Mouse (Mus musculus) urinary bladder, adult 18-20 months (tissue): ENCODE results near the gene Taf1d.
"Not testable (repeated sequence)": the region's sequence is repeated elsewhere in the genome, so short reads cannot be mapped to it uniquely, and the experiment has no call there.

Experiments
- DNase-seq, 2 experiments: peaks; one replicate each; pipeline ENCODE4 v3.0.0; 2022; ENCODE audit warnings: low spot score in 2 of 2, mixed read lengths in 2 of 2

Taf1d gene

DNA sequence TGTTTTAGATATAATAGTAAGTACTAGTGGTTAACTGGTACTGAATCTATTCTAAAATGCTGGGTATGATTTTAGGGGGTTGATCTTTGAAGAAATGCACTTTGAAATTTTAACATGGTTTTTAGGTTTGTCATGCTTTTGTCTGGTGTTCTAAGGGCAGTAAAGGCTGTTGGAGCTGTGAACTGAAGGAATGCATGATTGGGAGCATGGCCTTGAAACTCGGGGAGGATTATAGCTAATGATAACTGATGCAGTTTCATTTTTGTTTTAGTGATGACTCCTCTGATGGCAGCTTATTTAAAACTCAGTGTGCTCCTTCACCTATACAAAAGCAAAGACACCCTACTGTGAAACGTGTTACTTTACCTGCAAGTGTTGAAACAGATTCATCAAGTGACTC lies 2.2 kb downstream of the Taf1d start:
- no peak for DNase-seq

DNA sequence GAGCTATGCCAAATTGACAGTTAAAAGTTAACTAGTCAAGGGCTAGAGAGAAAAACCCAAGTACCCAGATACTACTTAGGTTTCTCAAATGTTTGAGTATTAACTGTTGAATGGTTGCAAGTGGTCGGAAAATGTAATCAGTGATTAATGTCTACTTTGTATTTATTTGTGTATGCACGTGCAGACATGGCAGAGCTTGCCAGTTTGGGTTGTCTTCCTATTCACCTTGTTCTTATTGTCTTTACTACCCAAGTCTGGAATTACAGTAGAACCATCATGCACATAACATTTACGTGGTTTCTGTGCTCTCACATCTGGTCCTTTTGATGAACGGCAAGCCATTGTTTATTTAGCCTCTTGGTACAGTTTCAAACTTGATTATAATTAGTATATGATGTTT lies 3.4 kb downstream of the Taf1d start:
- no peak for DNase-seq

DNA sequence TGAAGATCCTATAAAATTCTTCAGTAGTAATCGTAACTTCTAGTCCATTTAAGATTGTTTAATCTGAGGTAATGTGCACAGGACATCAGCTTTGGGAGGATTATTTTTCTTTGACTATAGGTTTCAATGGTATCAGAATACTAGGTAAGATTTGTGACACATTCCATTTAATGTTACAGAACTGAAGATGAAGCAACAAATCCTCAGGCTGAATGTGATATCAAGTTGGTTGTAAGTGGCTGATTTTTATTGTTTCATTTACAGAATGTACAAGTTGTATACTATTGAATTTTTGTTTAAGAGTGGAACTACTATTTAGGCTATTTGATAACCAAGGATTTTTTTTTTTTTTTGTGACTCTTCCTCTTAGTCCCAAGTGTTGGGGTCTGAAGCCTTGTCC lies 4.2 kb downstream of the Taf1d start:
- DNase-seq, result no peak

DNA sequence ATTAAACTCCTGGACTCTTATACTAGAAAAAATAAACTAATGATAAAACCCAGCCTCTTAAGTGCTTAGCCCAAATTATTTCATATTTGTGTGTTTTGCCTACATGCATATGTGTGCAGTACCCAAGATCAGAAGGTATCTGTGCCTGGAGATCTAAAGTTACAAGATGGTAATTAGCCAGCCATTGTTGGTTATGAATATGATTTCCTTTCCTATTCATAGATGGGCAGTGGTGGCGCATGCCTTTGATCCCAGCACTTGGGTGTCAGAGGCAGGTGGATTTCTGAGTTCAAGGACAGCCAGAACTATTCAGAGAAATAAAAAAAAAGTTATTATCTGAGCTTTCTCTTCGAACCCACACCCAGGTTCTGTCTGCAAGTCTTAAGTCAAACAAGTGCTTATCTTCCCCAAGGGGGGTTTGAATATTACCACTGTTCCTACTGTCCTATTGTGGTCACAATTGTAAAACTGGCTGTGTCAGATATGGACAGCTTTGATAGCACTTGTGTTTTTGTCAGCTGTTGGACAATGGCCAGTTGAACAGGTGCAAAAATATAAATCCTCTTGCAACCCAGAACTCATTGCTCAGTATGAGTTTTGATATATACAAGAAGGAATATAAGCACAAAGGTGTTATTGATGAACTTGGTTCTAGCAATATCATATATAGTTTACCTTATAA lies 6.2 kb downstream of the Taf1d start:
- DNase-seq, result no peak

DNA sequence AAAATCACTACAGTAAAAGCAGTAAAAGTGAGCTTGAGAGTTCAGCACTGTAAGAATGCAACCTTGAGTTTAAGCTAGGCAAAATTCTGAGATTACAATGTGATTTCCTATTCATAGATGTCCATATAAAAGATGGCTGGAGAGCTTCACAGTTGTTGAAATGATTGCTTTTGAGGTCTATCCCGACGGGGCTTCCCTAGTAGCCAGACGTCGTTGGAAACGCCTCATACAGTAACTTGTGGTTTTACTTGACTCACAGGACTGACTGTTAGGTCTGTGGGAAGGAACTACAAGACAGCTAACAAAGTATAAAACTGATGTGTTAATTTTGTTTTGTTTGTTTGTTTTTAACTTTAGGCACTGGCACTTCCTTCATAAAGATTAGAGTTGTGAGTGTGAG lies 7.6 kb downstream of the Taf1d start:
- no peak for DNase-seq

DNA sequence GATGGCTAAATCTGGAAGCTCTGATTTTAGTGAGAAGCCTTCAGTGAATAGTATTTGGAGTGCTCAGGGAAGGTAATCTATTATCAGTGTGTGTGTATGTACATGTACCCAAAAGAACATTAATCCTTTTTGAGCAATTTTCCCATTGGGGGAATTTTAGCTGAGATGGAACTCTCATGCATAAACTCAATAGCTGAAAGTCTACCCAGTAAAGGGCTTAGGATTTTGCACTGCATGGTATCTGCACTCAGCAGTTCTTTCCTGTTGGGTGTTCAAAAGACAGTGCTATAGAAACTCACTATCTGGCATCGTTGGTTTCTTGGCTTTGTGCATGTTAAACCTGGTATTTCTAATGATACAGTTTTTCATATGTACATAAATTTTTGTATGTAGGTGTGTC lies 8.6 kb downstream of the Taf1d start:
- DNase-seq, result no peak

DNA sequence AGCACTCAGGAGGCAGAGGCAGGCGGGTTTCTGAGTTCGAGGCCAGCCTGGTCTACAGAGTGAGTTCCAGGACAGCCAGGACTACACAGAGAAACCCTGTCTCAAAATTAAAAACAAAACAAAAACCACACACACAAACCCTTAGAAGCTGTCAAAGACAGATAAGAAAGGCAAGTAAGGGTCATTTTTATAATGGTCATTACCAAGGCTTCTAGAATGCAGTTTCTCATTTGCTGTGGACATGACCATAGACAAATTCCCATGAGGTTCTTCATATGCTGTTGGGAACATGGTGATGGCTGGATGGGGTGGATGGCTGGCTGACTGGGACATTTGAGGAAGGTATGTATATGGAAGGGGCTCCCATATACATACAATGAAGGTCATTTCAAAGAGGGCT lies 10.3 kb downstream of the Taf1d start:
- not testable (repeated sequence) for DNase-seq

DNA sequence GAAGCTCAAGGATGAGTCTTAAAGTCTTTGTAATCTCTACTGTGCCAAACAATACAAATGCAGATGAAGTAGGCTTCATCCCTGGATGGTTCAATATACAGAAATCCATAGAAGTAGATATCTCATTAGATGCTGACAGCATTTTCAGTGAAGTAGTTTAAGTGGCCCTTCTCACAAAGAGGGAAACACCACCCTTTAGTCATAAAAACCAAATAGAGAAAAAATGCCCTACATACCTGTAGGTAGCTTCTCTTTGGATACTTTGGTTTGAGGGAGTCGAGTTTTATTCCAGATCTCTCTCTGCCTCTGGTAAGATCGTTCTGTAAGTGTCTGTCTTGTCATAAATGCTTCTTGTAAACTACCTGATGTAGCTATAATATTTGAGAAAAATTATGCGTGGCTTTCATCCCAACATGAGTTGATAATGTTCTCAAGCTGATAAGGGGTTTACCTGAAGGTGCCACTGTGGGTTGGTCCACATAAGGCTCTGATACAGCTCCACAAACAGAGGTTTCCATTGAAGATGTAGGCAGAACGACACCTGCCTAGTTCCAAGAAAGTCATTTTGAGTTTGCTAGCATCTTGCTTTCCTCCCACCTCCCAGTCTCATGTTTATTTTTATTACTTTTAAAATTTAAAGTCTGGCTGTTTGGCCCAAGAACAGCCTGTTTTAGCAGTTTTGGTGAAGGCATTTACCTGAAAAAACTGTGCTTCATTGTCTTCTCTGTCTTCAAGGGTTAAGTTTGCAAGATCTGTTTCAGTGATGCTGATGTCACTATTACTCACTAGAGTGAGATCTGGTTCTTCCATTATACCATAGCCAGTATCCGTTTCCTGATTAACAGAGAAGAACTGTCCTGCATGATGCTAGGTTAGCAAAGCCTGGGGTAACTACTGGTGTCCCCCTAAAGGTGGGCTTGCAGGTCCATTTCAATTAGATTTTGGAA lies 11.5 kb downstream of the Taf1d start:
- DNase-seq, result no peak

DNA sequence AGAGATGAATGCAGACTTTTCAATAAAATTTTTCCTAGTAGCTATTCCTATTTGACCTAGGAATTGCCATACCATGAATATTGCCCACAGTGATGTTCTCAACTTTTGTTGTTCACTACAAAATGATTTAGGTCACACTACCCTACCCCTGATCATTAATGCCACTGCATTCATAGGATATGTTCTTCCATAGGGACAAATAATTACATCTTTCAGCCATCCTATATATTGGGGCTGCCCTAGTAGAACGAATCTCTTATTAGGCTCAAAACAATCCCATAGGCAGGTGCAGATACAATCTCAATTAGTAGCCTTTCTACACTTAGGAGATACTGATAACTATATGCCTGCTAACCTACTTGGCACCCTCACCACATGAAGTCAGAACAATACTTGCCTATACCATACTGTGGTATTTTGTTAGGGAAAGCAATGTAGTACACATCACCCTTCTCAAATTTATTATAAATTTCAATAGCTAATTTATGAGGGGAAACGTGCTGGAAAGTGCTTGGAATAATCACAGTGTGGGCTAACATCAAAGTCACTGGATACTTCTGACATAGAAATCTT lies 12.2 kb downstream of the Taf1d start:
- DNase-seq, result no peak

DNA sequence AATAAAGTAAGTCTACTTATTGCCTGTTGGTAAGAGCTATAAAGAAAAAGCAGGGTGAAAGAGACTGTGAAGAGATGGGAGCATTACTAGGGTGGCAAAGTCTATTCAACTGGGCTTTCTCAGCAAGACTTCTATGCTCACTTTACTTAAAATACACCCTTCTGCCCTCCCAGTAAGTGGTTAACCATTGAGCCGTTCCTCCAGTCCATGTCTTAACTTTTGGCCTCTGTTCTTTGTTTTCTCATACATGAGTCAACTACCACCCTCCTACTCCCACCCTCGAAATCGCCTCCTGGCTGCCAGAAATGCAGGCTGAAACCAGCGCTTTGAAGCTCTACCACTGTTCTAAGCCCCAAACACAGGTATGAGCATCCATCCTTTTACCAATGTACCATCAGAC lies 31.8 kb downstream of the Taf1d start:
- DNase-seq, result no peak

DNA sequence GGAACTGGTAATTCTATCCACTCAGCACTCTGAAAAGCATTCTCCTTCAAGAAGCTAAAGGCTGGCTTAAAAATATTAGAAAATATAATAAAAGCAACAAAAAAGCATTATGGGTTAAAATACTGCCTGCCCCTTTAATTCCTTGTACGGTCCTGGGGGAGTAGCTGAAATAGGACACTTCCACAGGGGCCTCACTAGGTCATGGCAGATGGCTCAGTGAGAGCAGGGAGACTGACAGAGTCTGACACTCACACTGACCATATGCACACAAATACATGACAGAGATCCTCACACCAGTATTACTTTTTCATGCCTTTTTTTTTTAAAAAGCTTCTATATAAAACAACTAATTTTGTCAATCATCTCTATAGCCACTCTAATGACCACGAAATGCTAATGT lies 43.9 kb downstream of the Taf1d start:
- DNase-seq, result no peak

DNA sequence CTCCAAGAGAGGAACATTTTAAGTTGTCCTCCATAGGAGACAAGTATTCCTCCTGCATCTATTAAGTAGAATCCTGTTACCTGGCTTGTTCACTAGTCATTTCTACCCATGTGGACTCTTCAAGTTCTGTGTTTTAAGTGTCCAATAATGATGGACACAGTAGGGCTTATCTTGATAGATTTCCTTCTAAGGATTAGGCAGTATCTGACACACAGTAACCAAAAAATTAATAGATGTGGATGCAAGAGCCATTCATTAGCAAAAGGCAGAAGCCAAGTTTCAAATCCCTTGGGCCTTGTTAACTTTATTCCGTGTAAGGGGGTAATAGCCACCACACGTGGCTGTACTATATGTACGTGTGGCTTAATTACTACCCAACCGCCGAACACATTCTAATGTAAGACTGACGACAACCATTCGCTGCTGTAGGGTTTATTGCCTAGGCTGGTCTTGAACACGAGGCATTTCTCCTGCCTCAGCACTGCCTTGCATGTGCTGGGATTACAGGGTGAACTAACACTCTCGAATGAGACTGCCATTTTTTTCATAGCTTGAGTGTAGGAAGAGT lies 51.0 kb downstream of the Taf1d start:
- DNase-seq, result no peak

DNA sequence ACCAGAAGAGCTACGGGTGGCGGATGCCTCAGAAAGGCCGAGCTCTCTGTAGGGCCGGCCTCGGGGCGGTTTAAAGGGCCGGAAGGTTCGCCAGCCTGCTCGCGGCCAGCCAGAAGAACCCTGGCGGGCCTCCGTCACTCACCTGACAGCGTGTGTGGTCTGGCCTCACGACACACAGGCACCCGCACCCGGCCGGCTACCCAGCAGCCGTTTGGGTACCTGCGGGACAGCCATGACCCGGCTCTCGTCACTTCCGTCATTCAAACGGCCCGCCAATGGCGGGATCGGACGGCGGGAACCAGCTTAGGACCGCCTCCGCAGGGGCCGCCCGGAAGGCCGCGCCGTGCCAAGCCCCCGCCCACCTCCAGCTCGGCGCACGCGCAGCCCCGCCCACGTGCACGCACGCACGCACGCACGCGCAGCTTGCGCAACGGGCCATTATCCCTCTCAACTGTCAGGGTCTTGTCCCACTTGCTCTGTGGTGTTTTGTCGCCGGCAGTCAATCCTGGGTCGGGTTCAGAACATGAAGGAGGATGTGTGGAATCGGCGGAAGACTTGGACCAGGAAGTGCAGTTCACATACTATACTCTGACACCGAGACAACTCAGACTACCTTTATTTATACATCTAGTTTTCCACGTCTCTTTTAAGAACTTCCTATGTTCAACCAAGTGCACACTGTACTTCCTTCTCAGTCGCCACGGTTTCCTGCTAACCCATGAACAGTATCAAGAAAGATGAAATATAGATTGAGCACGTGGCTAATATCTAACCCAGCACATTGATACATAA lies 51.7 kb downstream of the Taf1d start, which contains the start of gene Cep295:
Gene Cep295 (minus strand): TSS at position 305 of the 792 bp plus-strand sequence.
- DNase-seq, result peak; percentile 93 to 97

DNA sequence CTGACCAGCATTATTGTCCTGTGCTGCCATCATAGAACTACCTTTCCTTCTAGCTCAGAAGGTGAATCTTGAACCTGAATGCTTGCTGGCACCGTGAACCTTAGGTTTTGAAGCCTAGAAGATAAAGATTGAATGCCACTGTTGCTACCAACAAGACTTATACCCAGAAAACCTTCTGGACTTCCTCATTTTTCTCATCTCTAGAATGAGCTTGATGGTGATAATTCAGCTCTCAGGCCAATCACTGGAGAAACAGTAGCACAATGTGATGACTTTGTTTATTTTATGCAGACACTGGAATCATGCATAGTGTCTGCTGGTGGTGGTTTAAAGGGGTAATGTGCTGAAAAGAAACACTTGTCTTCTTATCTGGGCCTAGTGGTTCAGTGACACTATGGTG lies 58.8 kb downstream of the Taf1d start:
- no peak for DNase-seq

DNA sequence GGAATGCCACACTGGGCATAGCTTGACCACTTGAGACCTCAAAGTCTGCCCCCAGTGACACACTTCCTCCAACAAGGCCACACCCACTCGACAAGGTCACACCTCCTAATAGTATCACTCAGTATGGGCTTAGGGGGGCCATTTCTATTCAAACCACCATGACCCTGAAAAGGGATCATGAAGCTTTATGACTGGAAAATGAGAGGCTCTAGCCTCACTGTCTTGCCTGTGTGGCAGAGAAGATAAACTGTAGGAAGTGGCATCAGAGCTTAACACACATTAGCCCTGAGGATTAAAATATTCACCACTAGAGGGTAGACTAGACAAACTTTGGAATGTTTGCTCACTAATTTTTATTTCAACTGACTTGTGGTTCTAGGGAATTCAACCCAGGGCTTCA lies 59.8 kb downstream of the Taf1d start:
- no peak for DNase-seq

DNA sequence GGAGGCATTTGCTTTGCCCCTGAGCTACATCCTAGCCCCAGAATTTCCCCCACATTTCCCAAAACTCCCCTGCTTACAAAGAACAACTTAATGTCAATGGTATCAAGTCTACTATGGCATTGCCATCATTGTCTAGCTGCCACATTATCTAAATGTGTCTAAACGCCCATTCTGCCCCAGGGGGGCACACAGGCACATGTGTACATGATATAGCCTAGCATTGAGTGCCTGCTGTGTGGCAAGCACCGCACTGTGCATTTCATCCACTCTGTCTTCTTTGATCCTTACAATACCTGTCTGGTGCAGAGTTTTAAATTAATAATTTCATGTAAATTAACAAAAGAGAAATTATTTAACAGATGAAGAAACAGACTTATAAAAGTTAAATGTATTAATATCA lies 60.2 kb downstream of the Taf1d start:
- no peak for DNase-seq
